Mouse (Mus musculus) layer of hippocampus, adult 2 months (tissue): ENCODE measurements around the gene Bag2. TPM values are rescaled to one million over a fixed set of nuclear protein-coding genes. Genes with fewer than 3 reads are reported as not detected.

Source experiments
- DNase-seq, 2 experiments: peaks; one replicate each; pipeline ENCODE4 v3.0.0; 2022; ENCODE audit warnings: low spot score in 2 of 2
- H3K27ac ChIP-seq: fragments of 200-600 bp; 2 replicates; pipeline ENCODE4 v1.8.1; 2022
- H3K4me3 ChIP-seq: fragments of 200-600 bp; 2 replicates; pipeline ENCODE4 v1.8.1; 2022; ENCODE audit warnings: mild to moderate bottlenecking
- CTCF ChIP-seq: fragments of 200-600 bp; conservative IDR thresholded peaks from 2 replicates; pipeline ENCODE4 v1.8.1; 2022; ENCODE audit warnings: antibody characterized with exemption, mild to moderate bottlenecking, moderate library complexity
- total RNA-seq, 2 experiments: library from RNA; stranded (reverse); gene quantifications; 2 replicates each; pipeline ENCODE4 v1.2.3; 2021

Bag2 gene
- total RNA-seq, 2 experiments from 2014 or later: 9.8 to 10.1 TPM

GRCm38 (mm10) chr1:33742903-33743302 lies 14.7 kb downstream of the Bag2 start:
- Histone ChIP-seq H3K4me3 (no peak overlapping the region), H3K27ac (no peak overlapping the region)
- peak; percentile 78 for TF ChIP-seq CTCF
- no peak for DNase-seq

GRCm38 (mm10) chr1:33739302-33739701 lies 18.3 kb downstream of the Bag2 start:
- no peak overlapping the region for H3K27ac ChIP-seq
- peak; percentile 72 to 89 for DNase-seq
- TF ChIP-seq CTCF: peak; percentile 95
- H3K4me3 ChIP-seq: no peak overlapping the region

- no peak for TF ChIP-seq CTCF
- no peak overlapping the region for H3K4me3 ChIP-seq
- no peak for DNase-seq
- no peak overlapping the region for H3K27ac ChIP-seq
These were observed 18.8 kb downstream of the Bag2 start for GRCm38 (mm10) chr1:33738681-33739278.

GRCm38 (mm10) chr1:33738281-33738680 lies 19.3 kb downstream of the Bag2 start:
- no peak overlapping the region for H3K4me3 ChIP-seq
- no peak for DNase-seq
- TF ChIP-seq CTCF: no peak
- no peak overlapping the region for H3K27ac ChIP-seq

- H3K4me3 ChIP-seq: no peak overlapping the region
- no peak for TF ChIP-seq CTCF
- DNase-seq: no peak
- no peak overlapping the region for H3K27ac ChIP-seq
These were observed 23.5 kb downstream of the Bag2 start for GRCm38 (mm10) chr1:33734001-33734685.

GRCm38 (mm10) chr1:33733044-33733443 lies 24.6 kb downstream of the Bag2 start:
- no peak overlapping the region for H3K4me3 ChIP-seq
- no peak overlapping the region for H3K27ac ChIP-seq
- no peak for TF ChIP-seq CTCF
- no peak for DNase-seq

GRCm38 (mm10) chr1:33725086-33725485 lies 32.5 kb downstream of the Bag2 start:
- TF ChIP-seq CTCF: no peak
- DNase-seq: no peak
- H3K4me3 ChIP-seq: no peak overlapping the region
- H3K27ac ChIP-seq: no peak overlapping the region

- DNase-seq: no peak
- Histone ChIP-seq H3K27ac (no peak overlapping the region), H3K4me3 (no peak overlapping the region)
- no peak for TF ChIP-seq CTCF
These were observed 33.1 kb downstream of the Bag2 start for GRCm38 (mm10) chr1:33724516-33724915.

- no peak for DNase-seq
- Histone ChIP-seq H3K4me3 (peak overlapping the region; percentile 82), H3K27ac (no peak overlapping the region)
- TF ChIP-seq CTCF: no peak
These were observed 36.6 kb downstream of the Bag2 start for GRCm38 (mm10) chr1:33721020-33721419.

- Histone ChIP-seq H3K27ac (peak overlapping the region; percentile 91), H3K4me3 (peak overlapping the region; percentile 82)
- no peak for TF ChIP-seq CTCF
- DNase-seq: no peak
These were observed 37.4 kb downstream of the Bag2 start for GRCm38 (mm10) chr1:33720231-33720630.

GRCm38 (mm10) chr1:33719733-33720225 lies 37.8 kb downstream of the Bag2 start, which contains the start of gene Rab23:
Rab23 (plus strand) TSS chr1:33719887.
- TF ChIP-seq CTCF: no peak
- peak; percentile 82 to 84 for DNase-seq
- Histone ChIP-seq H3K4me3 (peak within 1 kb of the TSS; percentile 82), H3K27ac (peak within 1 kb of the TSS; percentile 91)

GRCm38 (mm10) chr1:33717636-33718035 lies 40.0 kb downstream of the Bag2 start:
- DNase-seq: no peak
- no peak overlapping the region for H3K4me3 ChIP-seq
- H3K27ac ChIP-seq: no peak overlapping the region
- TF ChIP-seq CTCF: no peak

- no peak for TF ChIP-seq CTCF
- Histone ChIP-seq H3K4me3 (no peak overlapping the region), H3K27ac (no peak overlapping the region)
- DNase-seq: no peak
These were observed 42.8 kb downstream of the Bag2 start for GRCm38 (mm10) chr1:33714796-33715195.

- no peak for DNase-seq
- Histone ChIP-seq H3K4me3 (no peak overlapping the region), H3K27ac (no peak overlapping the region)
- TF ChIP-seq CTCF: no peak
These were observed 45.6 kb downstream of the Bag2 start for GRCm38 (mm10) chr1:33712026-33712425.
